ENCODE assay signal across 8 mouse cellular contexts in the genomic region with DNA sequence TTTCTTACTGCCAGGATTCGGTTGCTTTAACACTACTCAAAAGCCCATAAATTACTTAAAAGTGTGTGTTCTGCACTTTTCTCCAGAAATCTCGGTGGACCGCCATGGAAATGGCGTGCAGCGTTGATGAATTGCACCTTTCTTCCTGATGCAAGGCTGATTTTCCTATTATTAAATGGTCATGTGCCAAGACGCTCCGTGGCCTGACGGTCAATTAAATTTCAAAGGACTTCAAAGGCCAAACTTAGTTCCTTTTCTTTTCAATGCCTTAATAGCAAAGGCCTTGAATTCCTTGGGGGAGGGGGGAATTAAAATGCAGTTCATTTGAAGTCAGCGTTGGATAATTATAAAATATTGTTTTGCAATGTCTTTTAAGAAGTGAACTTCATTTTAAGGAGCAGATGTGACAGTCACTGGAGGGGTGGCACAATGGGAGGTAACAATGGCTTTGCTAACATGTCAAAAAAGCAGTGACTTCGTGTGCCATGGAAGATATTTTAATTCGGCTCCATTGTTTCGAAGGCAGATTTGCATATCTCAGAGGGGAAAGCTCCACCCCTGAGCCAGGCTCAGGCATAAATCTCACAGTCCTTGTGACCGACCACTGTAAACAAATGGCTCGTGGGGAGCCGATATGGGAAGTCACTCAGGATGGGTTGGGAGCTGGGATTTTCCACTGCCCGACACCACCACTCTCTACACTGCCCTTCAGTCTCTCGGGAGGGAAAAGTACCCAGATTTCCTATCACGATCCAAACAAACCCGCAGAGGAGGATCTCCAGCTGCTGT. TPM values are rescaled to one million over a fixed set of nuclear protein-coding genes. Genes with fewer than 3 reads are reported as not detected.
DNase-seq lines count a peak whose midpoint lies in the region; ATAC-seq lines count a peak whose summit lies in the region.
"Had no signal": no experiment of that assay in that cellular context is flagged by ENCODE, and none has a peak within 500 bp of the region (broad histone marks: within the 10 kb centered on the region; RNA-seq: fewer than 3 reads in every experiment).

No protein-coding gene starts in this region.

- no peak overlapping the region for H3K9ac ChIP-seq in lung, embryonic 15.5 days
- H3K9ac ChIP-seq in forebrain, embryonic 13.5 days, result no peak overlapping the region
- H3K9ac ChIP-seq in kidney, embryonic 16.5 days (replicated peaks; ENCODE audit: low read length), result no peak overlapping the region
- H3K9ac ChIP-seq in stomach, embryonic 16.5 days (ENCODE audit: low read length), result no peak overlapping the region

- ATAC-seq in lung, embryonic 15.5 days (ENCODE audit: borderline replicate concordance, extremely low read depth, low FRiP score, low TSS enrichment), result no peak
- ATAC-seq in forebrain, embryonic 13.5 days, result peak; percentile 82
- peak; percentile 74; the same call in 1 of the 2 replicates for ATAC-seq in kidney, embryonic 16.5 days (ENCODE audit: low FRiP score, low TSS enrichment)
- no peak for ATAC-seq in stomach, embryonic 16.5 days (ENCODE audit: insufficient read depth, low FRiP score)
- ATAC-seq in megakaryocyte, adult 5-6 weeks (ENCODE audit: poor library complexity, severe bottlenecking), result no peak

- no peaks in the 10 kb centered on the region for H3K36me3 ChIP-seq in lung, embryonic 15.5 days
- H3K36me3 ChIP-seq in forebrain, embryonic 13.5 days (ENCODE audit: poor library complexity, severe bottlenecking), result no peaks in the 10 kb centered on the region
- H3K36me3 ChIP-seq in kidney, embryonic 16.5 days (ENCODE audit: insufficient read depth, low read length), result no peaks in the 10 kb centered on the region
- H3K36me3 ChIP-seq in stomach, embryonic 16.5 days (ENCODE audit: control insufficient read depth, insufficient read depth, low read length), result no peaks in the 10 kb centered on the region

- DNase-seq in lung, postnatal 14 days, result no peak
- DNase-seq in cerebellum, adult 11-12 months, result no peak

- H3K4me1 ChIP-seq in lung, embryonic 15.5 days, result peaks cover 9% of the 10 kb centered on the region
- peaks cover 16% of the 10 kb centered on the region for H3K4me1 ChIP-seq in forebrain, embryonic 13.5 days
- peaks cover 10% of the 10 kb centered on the region for H3K4me1 ChIP-seq in kidney, embryonic 16.5 days (ENCODE audit: insufficient read depth, low read length)
- 0 out of 2 replicates have a peak, but pooled peaks cover 4% of the 10 kb centered on the region for H3K4me1 ChIP-seq in stomach, embryonic 16.5 days (ENCODE audit: control insufficient read depth, insufficient read depth, low read length)

- H3K27me3 ChIP-seq in lung, embryonic 15.5 days, result peaks cover 11% of the 10 kb centered on the region
- no peaks in the 10 kb centered on the region for H3K27me3 ChIP-seq in forebrain, embryonic 13.5 days
- no peaks in the 10 kb centered on the region for H3K27me3 ChIP-seq in kidney, embryonic 16.5 days (ENCODE audit: insufficient read depth, low read length)
- H3K27me3 ChIP-seq in stomach, embryonic 16.5 days (ENCODE audit: control insufficient read depth, insufficient read depth, low read length), result no peaks in the 10 kb centered on the region

- 26% methylated on average over 19 of the region's 19 CpGs for WGBS in lung, embryonic 15.5 days
- 9% methylated on average over 19 of the region's 19 CpGs for WGBS in forebrain, embryonic 13.5 days
- WGBS in kidney, embryonic 16.5 days, result 12% methylated on average over 19 of the region's 19 CpGs
- WGBS in stomach, embryonic 16.5 days, result 28% methylated on average over 19 of the region's 19 CpGs

- H3K27ac ChIP-seq in lung, embryonic 15.5 days, result no peak overlapping the region
- 0 out of 2 replicates have a peak overlapping the region, but pooled peaks have one; percentile 10 for H3K27ac ChIP-seq in forebrain, embryonic 13.5 days
- no peak overlapping the region for H3K27ac ChIP-seq in kidney, embryonic 16.5 days (ENCODE audit: low read length)
- H3K27ac ChIP-seq in stomach, embryonic 16.5 days (ENCODE audit: low read length), result no peak overlapping the region
- H3K27ac ChIP-seq: macrophage had no signal

- peak overlapping the region; percentile 34 for H3K4me2 ChIP-seq in lung, embryonic 15.5 days
- peak overlapping the region; percentile 48 for H3K4me2 ChIP-seq in forebrain, embryonic 13.5 days
- peak overlapping the region; percentile 48 for H3K4me2 ChIP-seq in kidney, embryonic 16.5 days (replicated peaks; ENCODE audit: low read depth, low read length)
- H3K4me2 ChIP-seq in stomach, embryonic 16.5 days (ENCODE audit: low read depth, low read length), result peak overlapping the region; percentile 31

- H3K4me3 ChIP-seq in lung, embryonic 15.5 days, result no peak overlapping the region
- H3K4me3 ChIP-seq in forebrain, embryonic 13.5 days, result peak overlapping the region; percentile 10; the same call in 1 of the 2 replicates
- H3K4me3 ChIP-seq in kidney, embryonic 16.5 days (ENCODE audit: low read length), result peak overlapping the region; percentile 19
- H3K4me3 ChIP-seq in stomach, embryonic 16.5 days (replicated peaks; ENCODE audit: low read length), result no peak overlapping the region

- no peaks in the 10 kb centered on the region for H3K9me3 ChIP-seq in lung, embryonic 15.5 days
- no peaks in the 10 kb centered on the region for H3K9me3 ChIP-seq in forebrain, embryonic 13.5 days (replicated peaks)
- no peaks in the 10 kb centered on the region for H3K9me3 ChIP-seq in kidney, embryonic 16.5 days (ENCODE audit: low read length)
- H3K9me3 ChIP-seq in stomach, embryonic 16.5 days (replicated peaks; ENCODE audit: control insufficient read depth, low read length), result no peaks in the 10 kb centered on the region

RNA-seq across cellular contexts. Expression of a gene that starts 27.6 kb away (rescaled TPM):
- 4.1 TPM in 2 replicates for polyA plus RNA-seq in lung, embryonic 15.5 days (2015; fragmentation: Nextera tagmentation; extraction: Ambion mirVana)
- polyA plus RNA-seq in forebrain, embryonic 13.5 days (2015; fragmentation: Nextera tagmentation; extraction: Ambion mirVana), result 4.5 and 5.2 TPM in 2 replicates
- polyA plus RNA-seq in kidney, embryonic 16.5 days (2015; fragmentation: Nextera tagmentation; extraction: Ambion mirVana), result 4.1 and 4.8 TPM in 2 replicates
- 3.3 and 3.4 TPM in 2 replicates for polyA plus RNA-seq in stomach, embryonic 16.5 days (2015; fragmentation: Nextera tagmentation; extraction: Ambion mirVana)
- total RNA-seq in megakaryocyte, adult 5-6 weeks (2015), result 12.3 and 12.5 TPM in 2 replicates
- 7.6 and 10.9 TPM in 2 replicates for total RNA-seq in megakaryocyte, adult 5-6 weeks (2017)

Comparison
In these comparisons a context has a peak if more than half of its experiments do, and no peak if none do; other contexts are left out.
1. ATAC-seq: peak in forebrain, embryonic 13.5 days (single experiment) and kidney, embryonic 16.5 days (single experiment); none in lung, embryonic 15.5 days (single experiment), stomach, embryonic 16.5 days (single experiment) and megakaryocyte, adult 5-6 weeks (single experiment).
2. H3K4me3 ChIP-seq: peak in forebrain, embryonic 13.5 days (single experiment) and kidney, embryonic 16.5 days (single experiment); none in lung, embryonic 15.5 days (single experiment) and stomach, embryonic 16.5 days (single experiment).
3. Peak in every context shown above with its lines, with median percentiles within 50 percentile points of each other: H3K4me2 ChIP-seq.